ENCODE assay signal across 11 mouse cellular contexts in genomic region chr11:54254114-54254513, GRCm38 (mm10). TPM values are rescaled to one million over a fixed set of nuclear protein-coding genes. Genes with fewer than 3 reads are reported as not detected.
DNase-seq lines count a peak whose midpoint lies in the region; ATAC-seq and TF ChIP-seq lines count a peak whose summit lies in the region.
"Had no signal": no experiment of that assay in that cellular context is flagged by ENCODE, and none has a peak within 500 bp of the region (broad histone marks: within the 10 kb centered on the region; RNA-seq: fewer than 3 reads in every experiment).

No protein-coding gene starts in this region.

- DNase-seq in heart, adult 18-20 months = peak; percentile 18 to 20
- DNase-seq in heart, embryonic 10.5 days (ENCODE audit: low spot score) = no peak
- DNase-seq in testis, postnatal 14 days (ENCODE audit: low spot score) = no peak
- peak; percentile 26 for DNase-seq in heart, postnatal 4 days
- DNase-seq in thymus, postnatal 4 days = peak; percentile 42
- no peak for DNase-seq in adrenal gland, postnatal 25 days
- DNase-seq: kidney, adult 11 months; right cerebral cortex, adult 18-20 months had no signal

- no peaks in the 10 kb centered on the region for H3K36me3 ChIP-seq in heart, embryonic 10.5 days
- no peaks in the 10 kb centered on the region for H3K36me3 ChIP-seq in testis, adult 2 months (ENCODE audit: control insufficient read depth, insufficient read depth, low read length)

- no peaks in the 10 kb centered on the region for H3K9me3 ChIP-seq in heart, embryonic 10.5 days

- TF ChIP-seq CTCF in testis, adult 2 months (IDR thresholded peaks at IDR 0.05; ENCODE audit: control insufficient read depth, insufficient read depth, insufficient replicate concordance, low read depth, low read length) = no peak; the same call in 1 of the 2 replicates

- WGBS in heart, embryonic 10.5 days = 41% methylated on average over 4 of the region's 4 CpGs

- H3K4me3 ChIP-seq in heart, embryonic 10.5 days = no peak overlapping the region
- H3K4me3 ChIP-seq in testis, adult 2 months (ENCODE audit: control insufficient read depth, low read depth, low read length) = peak overlapping the region; percentile 17; the same call in 1 of the 2 replicates

- H3K27me3 ChIP-seq in heart, embryonic 10.5 days (ENCODE audit: insufficient read depth, poor library complexity, severe bottlenecking) = peaks cover 15% of the 10 kb centered on the region; the same call in 1 of the 2 replicates
- no peaks in the 10 kb centered on the region for H3K27me3 ChIP-seq in testis, adult 2 months (ENCODE audit: control insufficient read depth, insufficient read depth, low read length)

- H3K27ac ChIP-seq in heart, embryonic 10.5 days = no peak overlapping the region
- no peak overlapping the region for H3K27ac ChIP-seq in testis, adult 2 months (ENCODE audit: control insufficient read depth, insufficient read depth, low read depth, low read length)

- TF ChIP-seq POLR2A in testis, adult 2 months (IDR thresholded peaks at IDR 0.05; ENCODE audit: control insufficient read depth, low read depth, low read length) = no peak

- H3K4me1 ChIP-seq in heart, embryonic 10.5 days = peaks cover 20% of the 10 kb centered on the region
- no peaks in the 10 kb centered on the region for H3K4me1 ChIP-seq in testis, adult 2 months (ENCODE audit: control insufficient read depth, insufficient read depth, low read length)

- no peak for ATAC-seq in erythroid progenitor cell, adult 5-6 weeks (replicated peaks; ENCODE audit: low FRiP score, poor library complexity, severe bottlenecking)

RNA-seq across cellular contexts. Expression of gene Csf2, which starts 4.6 kb away (rescaled TPM):
- total RNA-seq in heart, adult 18-20 months (2021) = not detected
- not detected in 2 replicates for polyA plus RNA-seq in heart, embryonic 10.5 days (2016; fragmentation: Nextera tagmentation; extraction: Ambion mirVana)
- not detected in 2 replicates for polyA plus RNA-seq in testis, adult 2 months (2012; rRNA removed)
- total RNA-seq in heart, postnatal 4 days (2021) = not detected
- total RNA-seq in erythroid progenitor cell, adult 5-6 weeks (2015; ENCODE audit: low replicate concordance) = not detected in 2 replicates
- total RNA-seq in erythroid progenitor cell, adult 5-6 weeks (2017; ENCODE audit: low replicate concordance) = not detected in 2 replicates
- total RNA-seq in adrenal gland, postnatal 25 days (2021) = not detected in 2 replicates

RNA-seq across cellular contexts. Expression of gene Il3, which starts 13.0 kb away (rescaled TPM):
- total RNA-seq in heart, adult 18-20 months (2021) = not detected
- not detected in 2 replicates for polyA plus RNA-seq in heart, embryonic 10.5 days (2016; fragmentation: Nextera tagmentation; extraction: Ambion mirVana)
- not detected in 2 replicates for polyA plus RNA-seq in testis, adult 2 months (2012; rRNA removed)
- not detected for total RNA-seq in heart, postnatal 4 days (2021)
- not detected in 2 replicates for total RNA-seq in erythroid progenitor cell, adult 5-6 weeks (2015; ENCODE audit: low replicate concordance)
- total RNA-seq in erythroid progenitor cell, adult 5-6 weeks (2017; ENCODE audit: low replicate concordance) = not detected in 2 replicates
- total RNA-seq in adrenal gland, postnatal 25 days (2021) = not detected in 2 replicates
- polyA plus RNA-seq: lung, embryonic 16.5 days had no signal

RNA-seq across cellular contexts. Expression of gene Acsl6, which starts 49.5 kb away (rescaled TPM):
- total RNA-seq in heart, adult 18-20 months (2021) = 10 to 100 TPM; 11.1 to 14.8 TPM
- 1.1 and 1.2 TPM in 2 replicates for polyA plus RNA-seq in heart, embryonic 10.5 days (2016; fragmentation: Nextera tagmentation; extraction: Ambion mirVana)
- 66.4 and 84.2 TPM in 2 replicates for polyA plus RNA-seq in testis, adult 2 months (2012; rRNA removed)
- total RNA-seq in heart, postnatal 4 days (2021) = 1 to 10 TPM in 1 of 2 experiments, under 1 TPM in 1; 0.50 to 1.2 TPM
- total RNA-seq in erythroid progenitor cell, adult 5-6 weeks (2015; ENCODE audit: low replicate concordance) = 0.42 and 2.2 TPM in 2 replicates
- 0.77 TPM in 1 of 2 replicates, not detected in the other for total RNA-seq in erythroid progenitor cell, adult 5-6 weeks (2017; ENCODE audit: low replicate concordance)
- total RNA-seq in adrenal gland, postnatal 25 days (2021) = 3.0 and 3.9 TPM in 2 replicates

Comparison
In these comparisons a context has a peak if more than half of its experiments do, and no peak if none do; other contexts are left out.
1. DNase-seq: peak in heart, adult 18-20 months (2 of 2), heart, postnatal 4 days (single experiment) and thymus, postnatal 4 days (single experiment); none in heart, embryonic 10.5 days (single experiment), testis, postnatal 14 days (single experiment) and adrenal gland, postnatal 25 days (single experiment).